Mouse (Mus musculus): Measurements from ENCODE around the gene Csf2rb.

GRCm38 (mm10) chr15:78331523-78332340, 6.2 kb downstream of the Csf2rb start:
- TF ChIP-seq GATA1 (IDR thresholded peaks at IDR 0.05; ENCODE audit: borderline replicate concordance, low read length) (no peak), FLI1 (IDR thresholded peaks at IDR 0.05; ENCODE audit: low read length) (no peak)
